Mouse (Mus musculus): ENCODE measurements around the gene Fbxl4. TPM values are rescaled to one million over a fixed set of nuclear protein-coding genes. Genes with fewer than 3 reads are reported as not detected.

Fbxl4 gene
- total RNA-seq, 2 experiments from 2014 or later, result 23.3 to 24.8 TPM

- no peak for DNase-seq (ENCODE audit: low spot score in 2 of 2)
Observed at GRCm38 (mm10) chr4:22476967-22477710, 119.8 kb downstream of the Fbxl4 start.

DNA sequence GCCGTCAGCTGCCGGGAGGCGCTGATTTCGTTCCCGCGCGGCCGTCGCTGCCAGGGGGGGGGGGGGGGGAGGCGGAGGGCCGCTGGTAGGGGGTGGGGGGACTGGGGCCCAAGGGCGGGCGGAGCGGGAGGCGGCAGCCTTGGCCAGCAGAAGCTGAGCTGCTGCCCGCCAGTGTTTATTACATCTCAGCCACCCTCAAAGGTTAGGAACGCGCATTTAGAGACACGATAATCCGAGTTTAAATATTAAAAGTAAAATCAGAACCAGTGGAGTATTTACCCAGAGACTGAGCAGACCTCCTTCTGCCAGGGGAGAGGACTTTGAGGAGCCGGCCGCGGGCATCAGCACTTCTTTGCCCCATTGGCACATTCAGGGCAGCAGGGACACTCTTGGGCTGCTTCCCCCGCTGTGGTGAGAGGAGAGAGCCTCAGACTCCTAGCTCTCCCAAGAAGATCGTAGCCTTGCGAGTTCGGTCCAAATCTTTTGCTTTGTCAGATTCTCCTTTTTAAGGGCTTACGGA lies 120.4 kb downstream of the Fbxl4 start:
- DNase-seq (ENCODE audit: low spot score in 2 of 2), result no peak

GRCm38 (mm10) chr4:22478488-22479367 lies 121.4 kb downstream of the Fbxl4 start:
- no peak for DNase-seq (ENCODE audit: low spot score in 2 of 2)

DNA sequence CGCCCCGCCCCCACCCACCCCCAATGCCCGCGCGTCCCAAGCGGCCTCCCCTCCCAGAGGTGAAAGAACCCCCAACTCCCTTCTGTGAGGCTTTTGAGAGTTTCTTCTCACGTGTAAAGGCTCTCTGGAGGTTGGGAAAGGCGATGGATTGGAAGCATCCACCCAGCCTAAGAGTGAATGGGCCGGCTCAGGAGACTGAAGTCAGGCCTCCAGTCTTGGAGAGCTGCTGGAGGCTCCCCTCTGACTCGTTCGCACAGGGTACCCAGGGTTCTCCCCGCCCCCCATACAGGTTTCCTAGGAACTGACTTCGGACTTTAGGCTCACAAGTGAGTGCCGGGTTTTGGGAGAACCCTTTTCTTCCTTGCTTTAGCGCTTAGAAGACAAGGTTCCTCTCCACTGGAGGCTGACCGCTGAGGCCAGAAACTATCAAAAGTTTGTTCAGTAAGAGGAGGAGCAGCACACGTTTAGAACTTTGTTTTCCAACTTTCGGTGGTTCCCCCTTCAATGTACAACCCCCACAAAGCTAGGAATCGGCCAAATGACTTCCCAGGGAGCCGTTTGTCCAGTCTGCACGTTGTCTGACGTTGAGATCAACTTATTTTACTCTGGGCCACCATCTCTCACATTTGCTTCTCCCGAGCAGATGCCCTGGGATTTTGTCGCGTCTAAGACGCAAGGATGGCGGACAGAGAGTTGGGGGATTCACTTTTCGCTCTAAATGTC lies 122.2 kb downstream of the Fbxl4 start:
- DNase-seq (ENCODE audit: low spot score in 2 of 2), result no peak

- DNase-seq (ENCODE audit: low spot score in 2 of 2), result no peak
Observed at GRCm38 (mm10) chr4:22480091-22480857, 122.9 kb downstream of the Fbxl4 start.

- no peak for DNase-seq (ENCODE audit: low spot score in 2 of 2)
Observed at GRCm38 (mm10) chr4:22480858-22481205, 123.5 kb downstream of the Fbxl4 start.

GRCm38 (mm10) chr4:22482118-22482517 lies 124.8 kb downstream of the Fbxl4 start:
- no peak for DNase-seq (ENCODE audit: low spot score in 2 of 2)

DNA sequence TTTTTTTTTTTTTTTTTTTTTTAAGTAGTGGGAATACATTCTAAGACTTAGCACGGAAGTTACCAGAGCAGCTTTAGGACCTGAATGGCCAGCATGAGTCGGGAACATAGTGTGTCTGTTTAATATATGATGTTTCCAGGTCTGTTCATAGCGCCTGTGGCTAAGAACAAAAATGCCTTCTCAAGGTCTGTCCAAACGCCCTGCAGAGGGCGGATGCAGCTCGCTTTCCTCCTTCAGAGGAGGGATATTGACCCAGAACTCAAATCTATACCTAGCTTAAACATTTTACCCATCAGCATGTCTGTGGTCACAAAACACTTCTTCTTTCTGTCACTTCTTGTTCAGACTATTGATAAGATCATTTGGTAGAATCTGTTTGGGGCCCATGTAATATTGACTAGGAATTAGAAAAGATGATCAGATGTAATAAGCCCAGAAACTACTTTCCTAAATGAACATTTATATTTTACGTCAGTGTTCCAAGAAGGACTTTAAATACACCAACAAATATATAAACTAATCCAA lies 125.5 kb downstream of the Fbxl4 start:
- no peak for DNase-seq (ENCODE audit: low spot score in 2 of 2)

- no peak for DNase-seq (ENCODE audit: low spot score in 2 of 2)
Observed at GRCm38 (mm10) chr4:22483548-22483947, 126.2 kb downstream of the Fbxl4 start.

Other genes starting within 250 kb of the Fbxl4 start
- gene Pou3f2, start 130.8 kb downstream of the Fbxl4 start, total RNA-seq (2021), result under 1 TPM; 0.34 to 0.51 TPM

All from adrenal gland, postnatal 4 days (tissue).